Mouse (Mus musculus): ENCODE measurements around the gene Gale. TPM values are rescaled to one million over a fixed set of nuclear protein-coding genes. Genes with fewer than 3 reads are reported as not detected.
"Not testable (repeated sequence)": the region's sequence is repeated elsewhere in the genome, so short reads cannot be mapped to it uniquely, and the experiment has no call there.

The Gale gene
- total RNA-seq (2021) = 13.0 and 15.7 TPM in 2 replicates
- long read RNA-seq, transcript Gale-202 (11 exons, 1,430 nt) = major isoform, 34 of 49 reads
- long read RNA-seq, partial matches to known transcripts = 6 of 49 reads
- long read RNA-seq, other reads (novel, unspliced or antisense) = 8 of 49 reads

DNA sequence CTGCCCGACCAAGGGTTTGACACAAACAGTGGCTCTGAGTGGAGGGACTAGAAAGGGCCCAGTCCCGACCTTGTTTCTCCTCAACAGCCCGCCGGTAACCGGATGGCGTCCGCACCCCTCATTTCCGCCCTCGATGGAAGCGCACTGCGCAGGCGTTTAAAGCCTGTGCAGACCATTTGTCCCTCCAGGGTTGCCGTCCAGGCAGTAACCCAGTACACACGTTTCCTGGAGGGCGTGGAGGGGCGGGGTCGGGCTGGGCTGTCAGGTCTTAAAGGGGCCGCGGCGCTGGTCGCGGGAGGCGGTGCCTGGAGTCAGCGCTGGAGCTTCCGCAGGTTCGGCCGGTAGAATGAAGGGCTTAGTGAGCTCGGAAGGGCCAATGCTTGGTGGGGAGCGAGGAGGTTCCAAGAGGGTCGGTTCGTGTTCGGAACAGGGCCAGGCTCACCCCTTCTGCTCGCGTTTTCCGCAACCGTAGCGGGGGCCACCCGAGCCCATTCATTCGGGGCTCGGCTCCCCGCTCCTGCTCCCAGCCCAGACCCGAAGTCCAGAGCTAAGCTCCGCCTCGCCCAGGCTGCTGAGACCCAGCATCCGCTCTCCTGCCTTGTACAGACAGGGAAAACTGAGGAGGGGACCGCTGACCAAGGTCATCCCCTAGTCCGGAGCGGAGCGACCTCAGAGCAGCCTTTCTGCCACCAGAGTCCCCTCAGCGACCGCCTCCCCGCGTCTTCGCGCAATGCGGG, at the start of gene Gale:
Gene Gale, plus strand, starts transcription at position 271 of the 737 bp plus-strand sequence.
- DNase-seq = peak; percentile 96

DNA sequence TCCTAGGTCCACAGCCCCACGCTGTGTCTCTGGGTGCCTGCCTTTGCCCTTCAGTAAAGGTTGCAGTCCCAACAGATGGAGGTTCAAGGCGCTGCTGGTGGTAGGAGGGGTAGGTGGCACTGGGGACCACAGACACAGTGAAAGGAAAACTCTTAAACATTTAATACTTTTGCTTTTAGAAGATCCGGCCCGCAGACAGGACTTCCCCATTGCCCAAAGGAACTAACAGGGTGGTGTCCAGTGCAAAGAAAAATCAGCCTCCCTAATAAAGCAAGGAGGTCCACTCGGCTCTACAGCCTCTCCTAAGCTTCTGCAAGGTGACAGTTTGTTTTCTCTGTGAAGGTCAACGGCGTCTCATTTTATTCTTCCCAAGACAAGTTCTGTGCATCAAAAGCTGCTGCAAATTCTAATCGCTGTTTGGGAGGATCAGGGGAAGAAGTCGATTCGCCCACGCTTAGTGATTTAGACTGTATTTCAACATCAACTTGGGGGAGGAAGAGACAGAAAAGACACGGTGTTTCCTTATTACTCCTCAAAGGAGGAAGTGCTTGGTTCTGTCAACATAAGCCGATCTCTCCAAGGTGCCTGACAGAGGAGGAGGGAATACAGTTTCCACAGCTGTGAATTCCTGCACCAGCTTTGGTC, 44.8 kb upstream of the Gale start:
- no peak for DNase-seq

DNA sequence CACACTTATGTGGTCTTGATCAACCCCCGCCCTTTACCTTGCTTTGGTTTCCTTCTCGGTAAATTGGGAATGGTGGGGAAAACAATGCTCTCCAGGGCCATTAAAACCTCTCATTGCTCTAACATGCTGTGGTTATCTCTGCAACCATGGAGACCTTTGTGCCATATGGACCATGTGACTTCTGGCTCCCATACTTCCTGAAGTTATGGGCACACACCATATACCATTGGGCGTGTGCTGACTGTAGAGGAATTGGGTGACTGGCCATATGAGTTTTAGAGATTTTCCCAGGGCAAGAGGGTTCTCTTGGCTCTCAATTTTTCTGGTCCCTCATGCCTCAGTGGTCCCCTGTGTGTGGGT, 44.3 kb upstream of the Gale start:
- DNase-seq = no peak

DNA sequence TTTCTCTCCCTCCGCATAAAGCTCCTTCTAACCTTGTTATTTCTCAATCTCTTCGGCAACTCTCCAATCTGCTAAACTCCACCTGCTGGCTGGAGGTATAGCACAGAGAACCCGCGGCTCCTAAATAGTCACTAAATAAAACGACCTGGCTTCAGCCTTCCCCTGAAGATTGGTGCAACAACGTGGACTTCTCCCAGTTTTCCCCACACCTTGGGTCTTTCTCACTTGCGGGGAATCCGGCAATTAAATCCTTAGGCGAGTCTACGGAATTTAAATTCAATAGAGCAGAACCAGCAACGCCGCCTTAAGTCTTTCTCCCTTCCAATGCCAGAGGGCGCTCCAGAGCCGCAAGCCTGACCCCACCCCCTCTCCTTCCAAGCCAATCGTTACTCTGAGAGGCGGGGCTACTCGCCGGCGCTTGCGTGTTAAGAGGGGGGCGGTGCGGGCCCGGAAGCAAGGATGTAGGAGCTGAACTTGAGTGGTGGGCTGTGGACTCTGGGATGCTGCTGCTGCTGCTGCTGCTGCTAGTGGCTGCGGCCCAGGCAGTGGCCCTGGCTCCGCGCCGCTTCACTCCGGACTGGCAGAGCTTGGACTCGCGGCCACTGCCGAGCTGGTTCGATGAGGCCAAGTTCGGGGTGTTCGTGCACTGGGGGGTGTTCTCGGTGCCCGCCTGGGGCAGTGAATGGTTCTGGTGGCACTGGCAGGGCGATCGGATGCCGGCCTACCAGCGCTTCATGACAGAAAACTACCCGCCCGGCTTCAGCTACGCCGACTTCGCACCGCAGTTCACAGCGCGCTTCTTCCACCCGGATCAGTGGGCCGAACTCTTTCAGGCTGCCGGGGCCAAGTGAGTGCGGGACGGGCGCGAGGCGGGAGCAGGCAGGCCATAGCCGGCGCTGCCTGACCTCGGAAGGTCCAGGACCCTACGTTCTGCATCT, 43.0 kb upstream of the Gale start, which contains the start of gene Fuca1:
Gene Fuca1, plus strand, starts transcription at position 432 of the 938 bp plus-strand sequence.
- peak; percentile 95 for DNase-seq

DNA sequence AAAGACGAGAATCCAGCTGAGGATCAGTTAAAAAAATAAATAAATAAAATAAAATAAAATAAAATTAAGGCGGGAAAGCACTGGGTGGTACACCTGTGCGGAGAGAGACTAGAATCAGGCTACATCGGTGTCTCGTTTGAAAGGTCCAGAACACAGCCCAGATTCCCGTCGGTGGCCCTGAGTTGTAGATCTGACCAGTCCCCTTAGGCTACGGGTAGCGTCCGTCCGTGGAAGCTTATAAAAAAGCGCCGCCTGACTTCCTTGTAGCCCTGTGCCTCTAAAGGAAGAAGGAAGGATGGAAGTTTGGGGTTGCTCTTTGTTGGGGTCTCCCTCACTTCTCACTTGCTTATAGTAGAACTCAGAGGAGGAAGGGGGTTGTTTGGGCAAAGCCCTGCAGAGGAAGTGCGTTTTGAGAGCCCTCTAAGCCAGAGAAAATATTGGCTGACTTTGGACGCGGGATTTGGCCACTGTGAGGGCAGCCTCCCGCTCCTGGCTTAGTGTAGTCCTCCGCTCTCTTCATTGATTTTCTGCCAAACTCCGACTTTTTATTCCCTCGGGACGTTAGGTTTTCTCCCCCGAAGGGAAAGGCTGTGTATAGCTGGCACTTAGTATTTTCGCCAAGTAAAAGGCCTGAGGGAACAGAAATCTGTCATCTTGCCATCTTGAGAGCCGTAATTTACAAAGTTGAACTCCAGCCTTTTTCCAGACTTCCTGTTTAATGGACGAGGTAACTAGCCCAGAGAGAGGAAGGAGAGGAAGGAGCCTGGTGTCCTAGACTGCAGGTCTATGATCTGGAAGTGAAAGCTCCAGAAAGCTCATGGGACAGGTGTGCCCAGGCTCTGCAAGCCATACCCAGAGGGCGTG, 42.0 kb upstream of the Gale start:
- DNase-seq = no peak

DNA sequence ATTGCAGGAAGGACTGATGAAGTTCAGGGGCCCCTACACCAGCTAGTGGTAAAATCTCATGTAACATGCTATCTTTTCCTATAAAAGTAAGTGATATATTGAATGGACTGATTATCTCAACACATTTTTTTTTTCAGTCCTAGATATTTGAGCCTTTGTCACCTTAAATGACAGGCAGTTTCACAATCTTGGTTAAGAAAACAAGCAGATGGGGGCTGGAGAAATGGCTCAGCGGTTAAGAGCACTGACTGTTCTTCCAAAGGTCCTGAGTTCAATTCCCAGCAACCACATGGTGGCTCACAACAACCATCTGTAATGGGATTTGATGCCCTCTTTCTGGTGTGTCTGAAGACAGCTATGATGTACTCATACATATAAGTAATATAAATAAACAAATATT, 41.3 kb upstream of the Gale start:
- no peak for DNase-seq

DNA sequence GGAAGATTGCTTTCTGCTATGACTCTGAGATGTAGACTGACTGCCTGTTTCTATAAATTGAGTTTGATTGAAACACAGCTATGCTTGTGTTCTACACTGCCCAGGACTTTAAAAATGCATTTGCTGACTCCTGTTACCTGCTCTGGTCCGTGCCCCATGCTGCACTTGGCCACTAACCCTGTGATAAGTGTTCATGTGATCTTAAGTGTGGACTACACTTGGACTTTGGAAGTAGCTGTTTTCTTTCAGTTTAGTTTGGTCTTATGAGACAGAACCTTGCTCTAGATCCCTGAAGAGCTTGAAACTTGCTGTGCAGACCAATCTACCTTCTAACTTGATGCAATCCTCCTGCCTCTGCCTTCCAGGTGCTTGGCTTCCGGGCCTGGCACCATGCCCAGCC, 39.1 kb upstream of the Gale start:
- DNase-seq = no peak

DNA sequence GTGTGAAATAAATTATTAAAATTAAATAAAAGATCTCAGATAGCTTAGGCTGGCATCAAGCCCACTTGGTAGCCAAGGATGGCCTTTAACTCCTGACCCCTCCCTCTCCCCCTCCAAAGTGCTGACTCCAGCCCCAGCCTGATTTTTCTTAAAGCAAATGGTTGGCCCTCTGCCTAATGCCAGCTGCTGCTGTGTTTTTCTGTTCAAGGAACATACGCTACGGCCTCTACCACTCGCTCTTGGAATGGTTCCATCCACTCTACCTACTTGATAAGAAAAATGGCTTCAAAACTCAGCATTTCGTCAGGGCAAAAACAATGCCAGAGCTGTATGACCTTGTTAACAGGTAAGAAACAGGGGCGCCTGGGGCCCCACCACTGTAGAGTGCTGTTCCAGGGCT, 38.2 kb upstream of the Gale start:
- DNase-seq = no peak

DNA sequence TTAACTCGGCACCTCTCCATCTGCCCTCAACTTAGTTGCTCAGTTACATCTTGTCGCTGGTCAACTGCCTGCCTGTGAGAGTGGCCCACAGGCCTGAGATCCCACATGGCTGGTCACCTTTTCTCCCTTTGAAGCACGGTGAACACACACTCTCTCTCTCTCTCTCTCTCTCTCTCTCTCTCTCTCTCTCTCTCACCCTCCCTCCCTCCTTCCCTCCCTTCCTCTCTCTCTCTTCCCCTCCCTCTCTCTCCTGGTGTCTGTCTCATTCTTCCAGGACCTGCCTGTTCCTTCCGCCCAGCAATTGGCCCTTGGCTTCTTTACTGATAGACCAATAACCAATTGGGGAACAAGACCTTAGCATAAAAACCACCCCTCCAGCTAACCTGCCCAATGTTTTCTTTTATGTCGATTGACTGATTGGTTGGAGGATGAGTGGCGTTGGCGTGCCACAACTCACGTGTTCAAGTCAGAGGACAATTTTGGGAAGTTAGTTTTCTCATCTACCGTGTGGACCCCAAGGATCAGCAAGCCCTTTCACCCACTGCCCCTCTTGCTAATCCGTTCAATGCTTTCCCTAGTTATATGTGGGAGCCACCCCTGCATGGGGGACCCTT, 37.2 kb upstream of the Gale start:
- DNase-seq = no peak

DNA sequence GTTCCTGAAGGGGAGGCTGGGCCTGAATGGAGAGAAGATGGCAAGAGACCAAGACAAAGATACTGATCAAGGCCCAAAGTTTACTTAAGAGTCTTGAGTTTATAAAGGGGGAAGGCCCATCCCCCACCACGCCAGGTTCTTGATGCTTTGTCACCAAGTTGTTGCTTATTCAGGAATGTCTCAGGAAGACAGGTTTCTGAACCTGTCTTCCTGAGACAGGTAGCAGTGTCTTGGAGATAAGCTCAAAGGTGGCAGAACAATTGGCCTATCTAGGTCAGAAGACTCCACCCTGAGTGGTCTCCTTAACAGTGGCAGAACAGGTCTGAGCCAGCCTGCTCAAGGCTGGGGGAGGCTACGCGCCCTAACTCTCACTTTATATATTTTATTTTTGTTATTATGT, 36.7 kb upstream of the Gale start:
- no peak for DNase-seq

DNA sequence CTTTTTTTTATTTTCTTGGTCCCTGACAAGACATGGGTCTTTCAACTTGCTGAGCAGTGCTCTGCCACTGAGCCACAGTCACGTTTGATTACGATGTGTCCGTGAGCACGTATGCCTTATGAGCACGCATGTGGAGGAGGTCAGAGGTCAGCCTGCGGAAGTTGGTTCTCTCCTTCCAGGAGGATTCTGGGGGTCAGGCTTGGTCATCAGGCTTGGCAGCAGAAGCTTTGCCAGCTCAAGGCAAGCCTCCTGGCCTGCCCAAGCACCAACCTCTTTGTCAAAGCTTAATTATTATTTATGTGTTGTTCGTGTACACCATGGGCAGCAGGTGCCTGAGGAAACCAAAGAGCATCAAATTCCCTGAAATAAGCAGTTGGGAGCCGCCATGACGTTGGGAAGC, 35.2 kb upstream of the Gale start:
- no peak for DNase-seq

DNA sequence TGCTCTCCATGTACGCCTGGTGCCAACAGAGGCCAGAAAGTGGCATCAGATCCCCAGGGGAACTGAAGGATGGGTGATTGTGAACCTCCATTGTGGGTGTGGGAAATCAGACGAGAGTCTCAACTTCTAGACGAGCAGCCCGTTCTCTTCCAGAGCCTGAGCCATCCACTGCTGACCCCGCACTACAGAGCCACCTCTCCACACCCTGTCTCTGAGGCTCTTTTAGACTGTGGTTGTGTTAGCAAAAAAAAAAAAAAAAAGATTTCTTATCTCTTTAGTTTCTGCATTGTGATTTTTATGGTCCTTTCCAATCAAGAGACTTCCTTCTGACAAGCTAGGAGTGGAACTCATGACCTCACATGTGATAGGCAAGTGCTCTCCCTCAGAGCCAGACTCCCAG, 34.1 kb upstream of the Gale start:
- DNase-seq = no peak

DNA sequence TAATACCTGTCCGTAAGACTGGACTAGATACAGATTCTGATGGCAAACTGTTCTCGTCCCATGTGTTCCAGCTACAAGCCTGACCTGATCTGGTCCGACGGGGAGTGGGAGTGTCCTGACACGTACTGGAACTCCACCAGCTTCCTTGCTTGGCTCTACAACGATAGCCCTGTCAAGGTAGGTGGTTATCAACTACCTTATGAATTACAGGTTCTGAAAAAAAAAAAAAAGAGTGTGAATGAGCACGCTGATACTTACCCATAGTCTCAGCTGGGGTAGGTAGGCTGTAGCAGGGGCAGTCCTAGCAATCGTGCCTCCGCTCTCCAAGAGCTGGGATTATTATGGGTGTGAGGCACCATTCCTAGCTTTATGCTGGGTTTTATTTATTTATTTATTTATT, 33.7 kb upstream of the Gale start:
- DNase-seq = no peak

DNA sequence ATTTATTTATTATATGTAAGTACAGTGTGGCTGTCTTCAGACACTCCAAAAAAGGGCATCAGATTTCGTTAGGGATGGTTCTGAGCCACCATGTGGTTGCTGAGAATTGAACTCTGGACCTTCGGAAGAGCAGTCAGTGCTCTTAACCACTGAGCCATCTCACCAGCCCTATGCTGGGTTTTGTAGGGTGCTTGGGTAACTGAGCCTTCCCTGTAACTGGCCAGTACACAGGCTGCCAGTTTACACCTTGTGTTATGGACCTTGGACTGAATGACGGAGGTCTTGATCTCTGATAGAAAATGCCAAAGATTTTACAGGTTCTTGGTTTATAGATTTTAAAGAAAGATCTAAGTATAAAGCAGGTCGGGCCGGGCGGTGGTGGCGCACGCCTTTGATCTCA, 33.3 kb upstream of the Gale start:
- no peak for DNase-seq

DNA sequence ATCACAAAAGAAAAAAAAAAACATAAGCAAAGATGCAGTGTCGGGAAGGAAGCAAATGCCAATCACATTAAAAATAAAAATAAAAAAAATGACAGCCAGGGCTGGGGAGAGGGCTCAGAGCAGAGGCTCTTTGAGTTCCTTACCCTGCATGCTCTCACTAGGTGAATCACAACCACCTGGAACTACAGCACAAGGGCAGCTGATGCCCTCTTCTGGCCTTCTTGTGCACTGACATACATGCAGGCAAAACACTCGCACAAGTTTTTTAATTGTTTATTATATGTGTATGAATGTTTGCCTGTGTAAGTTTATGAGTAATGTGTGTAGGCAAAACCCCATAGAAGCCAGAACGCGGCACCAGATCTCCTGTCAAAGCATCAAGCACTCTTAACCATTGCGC, 31.7 kb upstream of the Gale start:
- DNase-seq = no peak

DNA sequence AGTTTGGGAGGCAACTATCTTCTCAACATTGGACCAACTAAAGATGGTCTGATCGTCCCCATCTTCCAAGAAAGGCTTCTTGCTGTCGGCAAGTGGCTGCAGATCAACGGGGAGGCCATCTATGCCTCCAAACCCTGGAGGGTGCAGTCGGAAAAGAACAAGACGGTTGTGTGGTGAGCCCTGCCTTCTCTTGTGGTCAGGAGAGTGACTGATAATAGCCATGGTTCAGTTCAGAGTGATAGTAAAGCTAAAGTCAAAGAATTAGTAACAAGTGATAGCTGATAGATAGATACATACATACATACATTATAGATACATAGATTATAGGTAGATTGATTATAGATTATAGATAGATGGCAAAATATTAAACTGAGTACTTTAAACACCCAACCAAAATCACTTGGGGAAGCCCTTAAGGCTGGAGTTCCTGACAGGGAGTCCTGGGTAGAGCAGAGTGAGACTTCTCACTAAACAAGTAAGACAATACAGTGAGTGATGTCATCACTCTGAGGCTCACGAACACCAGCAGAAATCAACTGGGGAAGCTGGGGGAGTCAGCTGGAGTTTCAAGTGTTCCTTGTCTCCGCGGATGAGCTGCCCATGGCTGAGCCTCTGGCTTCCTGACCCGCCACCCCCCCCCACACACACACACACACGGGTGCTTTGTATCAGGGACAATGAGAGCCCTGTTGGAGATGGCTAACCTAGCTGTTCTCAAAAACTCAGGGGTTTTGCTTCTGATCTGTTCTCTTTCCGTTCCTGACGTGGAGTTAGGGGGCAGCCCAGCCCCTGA, 28.6 kb upstream of the Gale start:
- DNase-seq = no peak

DNA sequence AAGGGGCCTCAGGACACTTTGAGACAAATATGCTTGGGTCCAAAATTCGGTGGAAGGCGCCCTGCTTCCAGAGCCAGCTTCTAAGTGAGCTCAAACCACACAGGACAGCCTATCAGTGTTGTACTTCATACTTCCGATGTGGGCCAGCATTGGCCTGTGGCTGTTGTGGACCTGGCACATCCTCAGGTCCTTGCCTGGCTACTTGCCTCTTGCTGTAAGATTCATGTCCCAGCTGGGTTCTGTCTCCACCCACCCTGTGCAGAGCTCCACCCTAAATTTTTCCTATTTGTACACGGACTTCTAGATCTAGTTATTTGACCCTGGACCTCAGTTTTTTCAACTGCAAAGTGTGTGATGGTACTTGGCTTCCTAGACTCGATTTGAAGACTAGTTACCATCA, 28.0 kb upstream of the Gale start:
- no peak for DNase-seq

DNA sequence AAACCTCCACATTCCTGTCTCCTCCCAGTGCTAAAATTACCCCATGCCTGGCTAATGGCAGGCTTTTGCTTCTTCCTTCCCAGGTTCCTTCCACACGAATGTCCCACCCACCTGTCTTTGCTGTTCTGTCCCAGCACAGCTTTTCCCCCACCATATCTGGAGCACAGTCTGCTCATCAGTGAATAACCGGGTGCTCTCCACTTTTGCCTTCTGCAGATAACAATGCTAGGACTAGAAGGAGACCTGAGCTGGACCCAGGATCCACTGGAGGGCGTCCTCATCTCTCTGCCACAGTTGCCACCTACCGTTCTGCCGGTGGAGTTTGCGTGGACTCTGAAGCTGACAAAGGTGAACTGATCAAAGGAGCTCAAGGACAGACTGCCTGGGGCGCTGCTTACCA, 24.7 kb upstream of the Gale start:
- no peak for DNase-seq

DNA sequence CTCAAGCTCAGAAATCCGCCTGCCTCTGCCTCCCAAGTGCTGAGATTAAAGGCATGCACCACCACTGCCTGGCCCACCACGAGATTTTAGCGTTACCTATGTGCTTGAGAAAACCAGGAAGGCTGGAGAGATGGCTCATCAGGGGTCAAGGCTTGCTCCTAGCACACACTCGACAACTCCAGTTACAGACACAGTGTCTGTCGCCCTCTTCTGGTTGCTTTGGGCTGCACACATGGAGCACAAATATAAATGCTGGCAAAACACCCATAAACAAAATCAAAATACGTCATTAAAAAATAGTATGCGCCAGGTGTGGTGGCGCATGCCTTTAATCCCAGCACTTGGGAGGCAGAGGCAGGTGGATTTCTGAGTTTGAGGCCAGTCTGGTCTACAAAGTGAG, 22.5 kb upstream of the Gale start:
- DNase-seq = not testable (repeated sequence)

DNA sequence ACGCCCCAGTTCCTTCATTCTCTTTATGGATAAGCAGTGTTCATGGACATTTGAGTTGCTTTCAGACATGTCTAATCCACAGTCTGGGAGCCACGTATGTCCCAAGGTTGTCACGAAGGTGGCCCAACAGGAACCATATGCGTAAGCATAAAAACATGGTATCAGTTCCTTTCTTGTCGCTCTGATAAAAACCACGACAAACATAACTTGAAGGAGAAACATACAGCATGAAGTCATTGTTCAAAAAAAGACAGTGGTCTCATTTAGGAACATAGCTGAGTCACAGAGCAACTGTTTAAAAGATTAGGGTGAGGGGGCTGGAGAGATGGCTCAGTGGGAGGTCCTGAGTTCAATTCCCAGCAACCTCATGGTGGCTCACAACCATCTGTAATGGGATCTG, 21.3 kb upstream of the Gale start:
- no peak for DNase-seq

DNA sequence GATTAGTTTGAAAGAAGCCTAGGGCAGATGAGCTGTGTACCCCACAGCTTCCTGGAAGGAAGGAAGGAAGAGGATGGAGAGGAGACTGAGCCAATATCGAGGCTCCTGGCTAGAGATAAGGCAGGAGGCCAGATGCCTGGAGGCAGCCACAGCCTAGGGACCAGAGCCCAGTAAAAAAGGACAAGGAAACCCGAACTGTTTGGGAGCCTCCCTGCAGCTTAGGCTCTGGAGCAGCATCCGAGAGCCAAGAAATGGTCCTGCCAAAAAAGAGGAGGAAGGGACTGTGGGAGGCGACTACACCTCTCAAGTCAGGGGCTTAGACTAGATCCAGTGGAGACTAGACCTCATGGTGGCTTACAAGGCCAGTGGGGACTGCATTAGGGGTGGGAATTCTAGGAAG, 20.1 kb upstream of the Gale start:
- no peak for DNase-seq

Data from adrenal gland, postnatal 25 days (tissue).